Mouse (Mus musculus) C3H10T1/2 (cell line): ENCODE data around the gene Anapc11. TPM values are rescaled to one million over a fixed set of nuclear protein-coding genes. Genes with fewer than 3 reads are reported as not detected.

Source experiments
- polyA plus RNA-seq, 2 experiments: library from polyadenylated mRNA; unstranded; fragments of >200 nt; fragmentation: generic; extraction: Trizol; gene quantifications; one replicate each; pipeline ENCODE4 v1.2.1; 2012; ENCODE audit warnings: missing spikeins in 2 of 2

The Anapc11 gene
- 100 to 1,000 TPM; 274 to 500 TPM for polyA plus RNA-seq

DNA sequence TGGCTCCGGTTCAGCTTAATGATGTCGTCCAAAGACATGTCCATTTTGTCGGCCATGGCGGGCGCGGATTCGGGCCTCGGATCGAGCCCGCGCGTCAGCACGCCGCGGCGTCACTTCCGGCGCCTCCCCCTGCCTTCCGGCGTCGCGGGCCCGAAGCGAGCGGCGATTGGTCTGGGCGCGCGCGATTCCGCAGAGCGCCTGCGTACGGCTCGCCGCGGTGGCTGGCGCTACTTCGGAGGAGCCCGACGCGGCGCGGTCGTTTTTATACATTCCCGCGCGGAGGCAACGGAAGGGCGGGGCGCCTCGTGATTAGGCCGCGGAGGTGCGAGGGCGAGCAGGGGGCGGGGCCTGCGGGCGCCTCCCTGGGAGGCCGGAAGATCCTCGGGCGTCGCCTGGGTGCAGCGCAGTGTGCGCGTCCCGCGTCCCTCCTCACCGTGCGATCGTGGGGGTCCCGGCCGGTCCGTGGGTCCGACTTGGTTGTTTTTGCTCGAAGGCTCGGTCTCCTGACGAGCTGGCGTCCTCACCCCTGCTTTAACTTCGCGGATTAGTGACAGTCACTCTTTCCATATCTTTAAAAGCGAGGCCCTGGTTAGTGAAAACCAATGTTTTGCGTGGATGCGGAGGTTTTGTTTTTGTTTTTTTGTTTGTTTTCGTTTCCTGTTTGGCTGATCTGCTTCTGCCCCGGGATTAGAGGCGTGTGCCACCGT lies at the start of gene Anapc11, which contains the start of gene Alyref:
Gene Anapc11 (plus strand): TSS at position 139 of the 707 bp plus-strand sequence.
Gene Alyref (minus strand): TSS at position 83 of the 707 bp plus-strand sequence.

DNA sequence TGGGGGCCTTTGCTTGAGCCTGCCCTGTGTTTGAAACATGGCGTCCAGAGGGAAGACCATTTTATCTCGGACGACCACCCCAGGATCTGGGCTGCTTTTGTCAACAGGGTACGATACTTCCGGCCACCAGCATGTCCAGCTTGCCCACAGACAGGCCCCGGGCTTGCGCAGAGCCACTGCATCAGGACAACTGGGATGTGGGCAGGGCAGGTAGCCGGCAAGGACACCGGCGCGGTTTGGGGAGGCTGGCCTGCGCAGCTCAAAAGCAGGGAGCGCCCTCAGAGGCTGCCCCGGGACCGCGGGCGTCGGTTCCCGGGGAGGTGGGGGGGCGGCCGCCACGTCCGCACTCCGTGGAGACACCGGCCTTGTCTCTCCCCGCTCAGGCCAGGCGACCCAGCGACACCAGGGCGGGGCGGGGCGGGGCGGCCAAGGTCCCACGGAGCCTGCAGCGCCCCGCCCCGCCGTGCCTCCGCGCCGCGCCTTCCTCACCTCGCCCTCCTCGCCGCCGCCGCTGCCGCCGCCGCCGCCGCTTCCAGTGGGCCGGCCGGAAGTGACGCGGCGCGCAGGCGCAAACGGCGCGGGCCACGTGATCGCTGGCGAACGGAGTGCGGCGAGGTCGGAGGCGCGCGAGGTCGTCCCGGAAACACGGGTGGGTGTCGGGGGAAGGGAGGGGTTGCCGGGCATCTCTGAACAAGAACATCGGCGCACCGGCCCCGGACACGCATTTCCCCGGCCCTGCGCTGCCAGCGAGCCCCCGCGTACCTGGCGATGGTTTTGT lies 48.9 kb upstream of the Anapc11 start, which contains the start of gene Mcrip1:
Gene Mcrip1 (minus strand): TSS at position 560 of the 778 bp plus-strand sequence.

GRCm38 (mm10) chr11:120550810-120551440 lies 47.3 kb upstream of the Anapc11 start, which contains the start of gene Ppp1r27:
TSS of gene Ppp1r27 (minus strand) at chr11:120551132.

DNA sequence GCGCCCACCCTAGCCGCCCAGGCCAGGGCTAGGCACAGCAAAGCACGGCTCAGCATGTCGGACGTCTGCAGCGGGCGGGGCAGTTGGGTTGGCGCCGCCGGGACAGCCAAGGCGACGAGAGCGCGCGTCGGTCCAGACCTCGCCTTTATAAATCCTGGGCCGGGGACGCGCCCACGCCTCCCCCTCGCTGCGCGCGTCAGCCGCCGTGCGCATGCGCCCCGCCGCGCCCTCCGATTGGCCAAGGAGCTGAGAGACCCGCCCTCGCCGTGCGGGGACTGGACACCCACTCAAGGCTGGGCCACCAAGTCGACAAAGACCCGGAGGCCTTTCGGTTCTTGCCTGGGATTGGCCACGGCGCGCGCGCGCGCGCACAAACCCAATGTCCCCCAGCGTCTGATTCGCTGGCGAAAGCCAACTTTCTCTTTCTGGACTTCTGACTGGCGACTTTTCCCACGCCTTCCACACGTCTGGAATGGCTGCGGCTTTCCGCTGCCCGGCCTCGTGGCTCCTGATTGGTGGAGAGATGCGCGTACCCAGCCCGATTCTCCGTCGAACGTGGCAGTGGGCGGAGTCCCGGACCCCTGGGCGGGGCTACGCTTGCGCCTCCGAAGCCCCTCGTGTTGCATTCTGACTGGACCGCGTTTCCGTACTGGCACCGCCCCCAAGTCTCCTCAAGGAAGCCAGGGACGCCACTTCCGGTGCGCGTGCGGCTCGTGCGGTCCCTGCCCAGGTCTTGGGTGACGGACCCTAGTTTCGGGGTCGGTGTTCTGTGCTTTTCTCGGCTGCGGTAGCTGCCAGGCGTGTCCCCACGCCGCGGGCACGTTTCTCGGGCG lies 25.3 kb upstream of the Anapc11 start, which contains the start of gene P4hb:
Gene P4hb (minus strand): TSS at position 502 of the 833 bp plus-strand sequence.

GRCm38 (mm10) chr11:120581490-120582267 lies 16.5 kb upstream of the Anapc11 start, which contains the start of gene Arhgdia:
TSS of gene Arhgdia (minus strand) at chr11:120581624.

DNA sequence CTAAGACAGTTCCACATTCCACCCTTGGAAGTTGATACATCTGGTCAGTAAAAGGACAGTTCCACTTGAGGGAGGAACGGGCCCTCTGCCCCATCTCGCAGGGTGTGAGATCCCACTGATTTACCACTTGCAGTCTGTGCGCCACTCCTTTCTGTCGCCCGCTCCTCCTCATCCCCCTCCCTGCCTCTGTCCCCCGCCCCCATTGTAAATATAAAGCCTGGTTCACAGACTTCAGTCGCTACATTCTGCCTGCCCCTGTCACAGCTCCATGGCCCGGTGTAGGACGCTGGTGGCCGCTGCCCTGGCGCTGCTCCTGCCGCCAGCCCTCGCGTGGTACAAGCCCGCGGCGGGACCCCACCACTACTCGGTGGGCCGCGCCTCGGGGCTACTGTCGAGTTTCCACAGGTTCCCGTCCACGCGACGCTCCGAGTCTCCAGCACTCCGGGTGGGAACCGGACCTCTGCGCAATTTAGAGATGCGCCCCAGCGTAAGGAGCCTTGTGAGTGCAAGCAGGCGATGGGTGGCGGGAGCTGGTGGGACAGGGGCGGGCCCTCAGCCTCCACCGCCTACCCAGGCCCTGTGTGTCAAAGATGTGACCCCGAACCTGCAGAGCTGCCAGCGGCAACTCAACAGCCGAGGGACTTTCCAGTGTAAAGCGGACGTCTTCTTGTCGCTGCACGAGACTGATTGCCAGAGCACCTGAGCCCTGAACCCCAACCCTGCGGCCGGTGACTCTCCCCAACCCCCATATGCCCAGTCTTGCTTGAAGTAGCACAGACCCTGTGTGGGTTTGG lies 10.2 kb downstream of the Anapc11 start, which contains the start of gene Npb:
Gene Npb (plus strand): TSS at position 237 of the 794 bp plus-strand sequence.

GRCm38 (mm10) chr11:120617519-120618112 lies 19.4 kb downstream of the Anapc11 start, which contains the start of gene Pcyt2:
TSS of gene Pcyt2 (minus strand) at chr11:120617936.

DNA sequence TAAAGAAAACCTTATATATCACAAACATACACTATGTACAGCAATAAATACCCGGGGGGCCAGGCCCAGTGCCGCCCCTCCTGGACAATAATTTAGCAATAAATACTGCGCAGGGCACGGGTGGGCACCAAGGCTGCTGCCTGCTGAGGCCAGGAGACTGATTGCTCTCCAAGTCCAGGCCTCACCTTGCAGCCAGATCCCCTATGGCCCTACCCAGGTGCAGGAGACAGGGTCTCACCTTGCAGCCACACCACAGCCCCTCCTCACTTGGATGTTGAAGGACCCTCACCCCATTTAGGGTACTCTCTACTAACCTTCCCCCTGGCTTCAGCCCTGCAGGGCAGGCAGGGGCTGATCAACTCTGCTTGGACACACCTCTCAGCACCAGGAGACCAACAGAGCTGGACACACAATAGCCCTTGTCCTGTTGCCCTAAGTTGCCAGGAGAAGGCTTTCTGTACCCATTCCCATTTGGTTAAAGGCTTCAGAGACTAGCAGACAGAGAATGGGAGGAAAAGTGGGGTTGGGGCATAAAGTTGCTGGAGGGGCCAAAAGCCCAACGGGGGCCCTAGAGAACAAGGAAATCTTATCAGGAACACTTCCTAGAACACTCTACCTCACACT lies 27.0 kb downstream of the Anapc11 start, which contains the start of gene Sirt7:
Gene Sirt7 (minus strand): TSS at position 89 of the 624 bp plus-strand sequence.

DNA sequence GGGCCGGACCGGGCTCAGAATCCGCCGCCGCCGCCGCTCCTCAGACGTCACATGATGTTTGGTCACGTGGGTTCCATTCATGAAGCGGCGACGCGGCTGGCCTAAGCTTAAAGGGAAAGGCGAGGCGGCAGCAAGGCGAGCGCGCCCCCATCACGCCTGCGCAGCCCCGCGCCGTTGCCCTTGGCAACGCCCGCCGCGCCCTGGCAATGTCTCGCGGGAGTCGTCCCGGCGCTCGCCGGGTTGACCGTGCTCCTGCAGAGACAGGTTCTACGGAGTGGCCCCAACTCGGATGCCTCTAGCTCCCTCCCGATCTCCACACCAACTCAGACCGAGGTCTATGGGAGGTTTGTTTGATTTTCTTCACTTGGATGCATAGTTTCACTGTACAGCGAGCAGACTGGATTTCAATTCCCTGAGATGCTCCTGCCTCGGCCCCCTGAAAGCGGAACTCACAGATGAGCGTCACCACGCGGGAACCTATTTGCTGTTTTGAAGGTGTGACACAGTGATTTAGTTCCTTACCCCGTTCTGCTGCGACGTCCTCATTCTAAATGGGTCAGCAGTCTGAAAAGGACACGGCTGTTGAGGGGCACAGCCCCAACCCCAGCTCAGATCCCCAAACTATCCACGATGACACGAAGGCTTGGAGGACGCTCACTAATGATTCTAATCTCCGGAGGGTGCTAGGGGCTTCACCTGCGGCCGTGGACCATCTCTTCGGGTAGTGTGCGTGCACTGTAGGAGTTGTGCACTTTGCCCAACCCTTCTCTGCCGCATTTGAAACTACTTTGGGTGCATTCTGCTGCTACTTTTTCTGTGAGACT lies 35.5 kb downstream of the Anapc11 start, which contains the start of gene Mafg:
Gene Mafg (minus strand): TSS at position 81 of the 824 bp plus-strand sequence.

DNA sequence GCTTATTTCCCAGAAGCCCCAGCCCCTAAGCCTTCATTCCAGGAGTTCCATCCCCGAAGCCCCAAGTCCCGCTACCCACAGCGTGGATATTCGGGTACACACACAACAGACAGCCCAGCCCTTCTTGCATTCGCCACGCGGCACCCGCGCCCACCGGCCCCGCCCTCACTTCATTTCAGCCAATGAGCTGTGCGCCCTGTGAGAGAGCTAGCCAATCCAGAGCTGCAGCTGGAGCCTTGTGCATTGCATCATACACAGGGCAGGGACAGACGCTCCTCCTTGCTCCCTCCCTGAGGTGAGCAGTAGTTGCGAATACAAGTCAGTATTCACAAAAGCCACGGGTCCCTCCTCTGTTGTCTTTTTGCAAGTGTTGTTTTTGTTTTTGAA lies 45.4 kb downstream of the Anapc11 start, which contains the start of gene Pycr1:
Gene Pycr1 (minus strand): TSS at position 169 of the 387 bp plus-strand sequence.

GRCm38 (mm10) chr11:120648001-120648476 lies 49.8 kb downstream of the Anapc11 start, which contains the start of gene Myadml2:
TSS of gene Myadml2 (minus strand) at chr11:120648158.

Other genes starting within 250 kb of the Anapc11 start
- 1,000 to 10,000 TPM; 3,031 to 5,204 TPM for gene Actg1, start 249.9 kb upstream of the Anapc11 start, polyA plus RNA-seq
- under 1 TPM; 0.45 to 0.54 TPM for gene Fscn2, start 236.9 kb upstream of the Anapc11 start, polyA plus RNA-seq
- 10 to 100 TPM; 28.8 to 30.5 TPM for gene Faap100, start 219.7 kb upstream of the Anapc11 start, polyA plus RNA-seq
- 10 to 100 TPM; 34.7 to 46.1 TPM for gene Nploc4, start 160.7 kb upstream of the Anapc11 start, polyA plus RNA-seq
- gene Tspan10, start 155.8 kb upstream of the Anapc11 start, polyA plus RNA-seq, result under 1 TPM in 1 of 2 experiments, not detected in 1; 0.02 TPM
- gene Pde6g, start 144.9 kb upstream of the Anapc11 start, polyA plus RNA-seq, result 1 to 10 TPM in 1 of 2 experiments, under 1 TPM in 1; 0.06 to 1.0 TPM
- gene Oxld1, start 140.4 kb upstream of the Anapc11 start, polyA plus RNA-seq, result 10 to 100 TPM; 18.6 to 34.7 TPM
- gene Ccdc137, start 140.3 kb upstream of the Anapc11 start, polyA plus RNA-seq, result 10 to 100 TPM in 1 of 2 experiments, 1 to 10 TPM in 1; 7.9 to 22.4 TPM
- gene Arl16, start 130.8 kb upstream of the Anapc11 start, polyA plus RNA-seq, result 10 to 100 TPM; 29.8 to 44.2 TPM
- 100 to 1,000 TPM; 146 to 509 TPM for gene Mrpl12, start 113.8 kb upstream of the Anapc11 start, polyA plus RNA-seq
- gene Slc25a10, start 106.6 kb upstream of the Anapc11 start, polyA plus RNA-seq, result 100 to 1,000 TPM; 118 to 126 TPM
- under 1 TPM in 1 of 2 experiments, not detected in 1; 0.08 TPM for gene Gcgr, start 67.7 kb upstream of the Anapc11 start, polyA plus RNA-seq
- 100 to 1,000 TPM; 245 to 382 TPM for gene Mcrip1, start 48.7 kb upstream of the Anapc11 start, polyA plus RNA-seq
- under 1 TPM; 0.25 to 0.63 TPM for gene Ppp1r27, start 47.3 kb upstream of the Anapc11 start, polyA plus RNA-seq
- 1,000 to 10,000 TPM in 1 of 2 experiments, 100 to 1,000 TPM in 1; 703 to 1,073 TPM for gene P4hb, start 25.2 kb upstream of the Anapc11 start, polyA plus RNA-seq
- 1,000 to 10,000 TPM; 1,146 to 2,128 TPM for gene Arhgdia, start 16.8 kb upstream of the Anapc11 start, polyA plus RNA-seq
- gene Alyref, start 56 bp upstream of the Anapc11 start, polyA plus RNA-seq, result 100 to 1,000 TPM; 130 to 156 TPM
- 1 to 10 TPM in 1 of 2 experiments, under 1 TPM in 1; 0.29 to 1.2 TPM for gene Npb, start 10.1 kb downstream of the Anapc11 start, polyA plus RNA-seq
- 10 to 100 TPM; 34.5 to 72.4 TPM for gene Pcyt2, start 19.5 kb downstream of the Anapc11 start, polyA plus RNA-seq
- 10 to 100 TPM; 18.6 to 29.5 TPM for gene Sirt7, start 26.8 kb downstream of the Anapc11 start, polyA plus RNA-seq
- 10 to 100 TPM; 11.2 to 27.5 TPM for gene Mafg, start 35.2 kb downstream of the Anapc11 start, polyA plus RNA-seq
- 10 to 100 TPM; 15.8 to 35.0 TPM for gene Pycr1, start 45.3 kb downstream of the Anapc11 start, polyA plus RNA-seq
- not detected for gene Myadml2, start 49.7 kb downstream of the Anapc11 start, polyA plus RNA-seq
- 1 to 10 TPM; 5.1 to 6.4 TPM for gene Notum, start 62.8 kb downstream of the Anapc11 start, polyA plus RNA-seq
- 100 to 1,000 TPM; 116 to 219 TPM for gene Aspscr1, start 74.6 kb downstream of the Anapc11 start, polyA plus RNA-seq
- gene Cenpx, start 115.3 kb downstream of the Anapc11 start, polyA plus RNA-seq, result 100 to 1,000 TPM in 1 of 2 experiments, 10 to 100 TPM in 1; 82.4 to 151 TPM
- gene Lrrc45, start 115.5 kb downstream of the Anapc11 start, polyA plus RNA-seq, result 10 to 100 TPM; 13.4 to 31.9 TPM
- gene Rac3, start 123.0 kb downstream of the Anapc11 start, polyA plus RNA-seq, result 10 to 100 TPM in 1 of 2 experiments, under 1 TPM in 1; 0.85 to 12.5 TPM
- gene Dcxr, start 128.9 kb downstream of the Anapc11 start, polyA plus RNA-seq, result 100 to 1,000 TPM; 170 to 223 TPM
- gene Cbr2, start 133.7 kb downstream of the Anapc11 start, polyA plus RNA-seq, result 1,000 to 10,000 TPM in 1 of 2 experiments, 100 to 1,000 TPM in 1; 150 to 1,096 TPM
- 1,000 to 10,000 TPM in 1 of 2 experiments, 10 to 100 TPM in 1; 83.4 to 2,207 TPM for gene Hmga1b, start 164.4 kb downstream of the Anapc11 start, polyA plus RNA-seq
- gene Rfng, start 185.8 kb downstream of the Anapc11 start, polyA plus RNA-seq, result 10 to 100 TPM; 36.7 to 58.4 TPM
- 100 to 1,000 TPM; 221 to 278 TPM for gene Gps1, start 185.9 kb downstream of the Anapc11 start, polyA plus RNA-seq
- gene Dus1l, start 198.0 kb downstream of the Anapc11 start, polyA plus RNA-seq, result 10 to 100 TPM; 56.8 to 85.8 TPM
- gene Fasn, start 226.1 kb downstream of the Anapc11 start, polyA plus RNA-seq, result 100 to 1,000 TPM; 217 to 230 TPM